ENCODE assay signal across 16 mouse cellular contexts in genomic region chr17:53623762-53624161, GRCm38 (mm10).
"Had no signal": no experiment of that assay in that cellular context is flagged by ENCODE, and none has a peak within 500 bp of the region (broad histone marks: within the 10 kb centered on the region; RNA-seq: fewer than 3 reads in every experiment).

No protein-coding gene starts in this region.

- H3K27me3 ChIP-seq: neural tube, embryonic 13.5 days; neural tube, embryonic 15.5 days; stomach, embryonic 15.5 days had no signal

- H3K4me3 ChIP-seq: neural tube, embryonic 13.5 days; neural tube, embryonic 15.5 days; stomach, embryonic 15.5 days had no signal

- H3K9me3 ChIP-seq: neural tube, embryonic 13.5 days; neural tube, embryonic 15.5 days; stomach, embryonic 15.5 days had no signal

- H3K27ac ChIP-seq: neural tube, embryonic 13.5 days; neural tube, embryonic 15.5 days; stomach, embryonic 15.5 days; stomach, postnatal 0 days had no signal

- H3K9ac ChIP-seq: neural tube, embryonic 13.5 days; neural tube, embryonic 15.5 days; stomach, embryonic 15.5 days had no signal

- H3K4me1 ChIP-seq: neural tube, embryonic 13.5 days; neural tube, embryonic 15.5 days; stomach, embryonic 15.5 days had no signal

- DNase-seq: retina, postnatal 1 day; right cerebral cortex, adult 18-20 months; right cerebral cortex, postnatal 14 days; right cerebral cortex, postnatal 25 days; right cerebral cortex, postnatal 4 days; spleen, adult 18-20 months; thymus, adult 18-20 months; thymus, adult 2 months; thymus, postnatal 14 days; thymus, postnatal 25 days; thymus, postnatal 36 days; thymus, postnatal 4 days had no signal

- H3K4me2 ChIP-seq: neural tube, embryonic 13.5 days; neural tube, embryonic 15.5 days; stomach, embryonic 15.5 days had no signal
